Mouse (Mus musculus) kidney, postnatal 0 days (tissue): ENCODE measurements around the gene Wap. TPM values are rescaled to one million over a fixed set of nuclear protein-coding genes. Genes with fewer than 3 reads are reported as not detected.

Experiments
- ATAC-seq: fragments of 200-750 bp; cut with Nextera tagmentation; replicated peaks from 2 replicates; pipeline ENCODE4 v1.8.0; 2017; ENCODE audit warnings: low read depth, moderate number of reproducible peaks, moderate TSS enrichment, moderate library complexity; ENCODE audit not compliant: low FRiP score
- DNase-seq: peaks from one replicate; pipeline ENCODE4 v3.0.0-alpha.2; 2016; ENCODE audit warnings: low spot score
- H3K27ac ChIP-seq: fragments of 300-500 bp; sonication (generic); 2 replicates; pipeline ENCODE4 v1.5.1; 2014; ENCODE audit warnings: mild to moderate bottlenecking
- H3K27me3 ChIP-seq: fragments of 300-500 bp; sonication (generic); 2 replicates; pipeline ENCODE4 v1.6.1; 2014; ENCODE audit warnings: low read length, mixed read lengths; ENCODE audit not compliant: insufficient read depth
- H3K36me3 ChIP-seq: fragments of 300-500 bp; sonication (generic); 2 replicates; pipeline ENCODE4 v1.6.1; 2014; ENCODE audit warnings: low read length, mixed read lengths; ENCODE audit not compliant: insufficient read depth
- H3K4me1 ChIP-seq: fragments of 300-500 bp; sonication (generic); replicated peaks from 2 replicates; pipeline ENCODE4 v1.6.1; 2014; ENCODE audit warnings: antibody characterized with exemption, low read length, mixed read lengths; ENCODE audit not compliant: insufficient read depth
- H3K4me2 ChIP-seq: fragments of 300-500 bp; sonication (generic); 2 replicates; pipeline ENCODE4 v1.6.1; 2014; ENCODE audit warnings: mild to moderate bottlenecking, low read length, moderate library complexity, mixed read lengths
- H3K4me3 ChIP-seq: fragments of 300-500 bp; sonication (generic); replicated peaks from 2 replicates; pipeline ENCODE4 v1.5.1; 2014; ENCODE audit warnings: low read depth, low read length
- H3K9ac ChIP-seq: fragments of 300-500 bp; sonication (generic); 2 replicates; pipeline ENCODE4 v1.6.1; 2014; ENCODE audit warnings: low read depth, low read length
- H3K9me3 ChIP-seq: fragments of 300-500 bp; sonication (generic); replicated peaks from 2 replicates; pipeline ENCODE4 v1.6.1; 2016; ENCODE audit warnings: low read length, inconsistent platforms, mixed read lengths
- CTCF ChIP-seq: IDR thresholded peaks from 2 replicates; pipeline ENCODE4 v1.5.1; 2016; ENCODE audit warnings: antibody characterized with exemption, low read depth, mild to moderate bottlenecking, moderate library complexity
- WGBS: fragments of 180-500 bp; shearing (Covaris S2); extraction: QIAGEN DNeasy Blood & Tissue Kit; methylation state at CpG from one replicate; pipeline ENCODE4 v1.1.7; 2014; 5-methylcytosine and 5-hydroxymethylcytosine counted together
- polyA plus RNA-seq: library from polyadenylated mRNA; unstranded; fragments of >200 nt; fragmentation: Nextera tagmentation; extraction: Ambion mirVana; gene quantifications from 2 replicates; pipeline ENCODE4 v1.2.1, GENCODE M21; 2015

The Wap gene
- not detected in 2 replicates for polyA plus RNA-seq

DNA sequence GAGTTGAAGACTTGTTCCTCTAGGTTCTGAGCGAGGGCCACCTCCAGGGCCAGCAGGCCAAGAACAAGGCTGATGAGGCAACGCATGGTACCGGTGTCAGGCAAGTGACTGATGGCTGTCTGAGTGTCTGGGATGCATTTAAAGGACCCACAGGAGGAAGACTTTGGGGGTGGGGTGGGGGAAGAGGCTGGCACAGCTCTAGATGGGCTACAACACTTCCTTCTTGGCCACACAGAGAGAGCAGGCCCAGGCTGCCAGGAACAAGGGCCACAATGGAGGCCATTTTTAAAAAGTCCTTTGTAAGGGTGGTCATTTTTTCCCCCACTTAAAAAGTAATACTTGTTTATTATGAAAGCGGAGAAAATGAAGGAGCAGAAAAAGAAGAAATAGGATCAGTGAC lies at the start of gene Wap:
Gene Wap, minus strand, starts transcription at position 101 of the 400 bp plus-strand sequence.
- no peak within 1 kb of the TSS for H3K9ac ChIP-seq
- ATAC-seq (no peak), DNase-seq (no peak)
- H3K4me3 ChIP-seq, result no peak within 1 kb of the TSS
- no peak for TF ChIP-seq CTCF
- no peaks in the 10 kb centered on the region for H3K36me3 ChIP-seq
- no peaks in the 10 kb centered on the region for H3K27me3 ChIP-seq
- H3K4me1 ChIP-seq, result no peaks in the 10 kb centered on the region
- WGBS, result 90% methylated on average over 4 of the region's 4 CpGs
- no peak within 1 kb of the TSS for H3K4me2 ChIP-seq
- H3K9me3 ChIP-seq, result no peaks in the 10 kb centered on the region
- no peak within 1 kb of the TSS for H3K27ac ChIP-seq

DNA sequence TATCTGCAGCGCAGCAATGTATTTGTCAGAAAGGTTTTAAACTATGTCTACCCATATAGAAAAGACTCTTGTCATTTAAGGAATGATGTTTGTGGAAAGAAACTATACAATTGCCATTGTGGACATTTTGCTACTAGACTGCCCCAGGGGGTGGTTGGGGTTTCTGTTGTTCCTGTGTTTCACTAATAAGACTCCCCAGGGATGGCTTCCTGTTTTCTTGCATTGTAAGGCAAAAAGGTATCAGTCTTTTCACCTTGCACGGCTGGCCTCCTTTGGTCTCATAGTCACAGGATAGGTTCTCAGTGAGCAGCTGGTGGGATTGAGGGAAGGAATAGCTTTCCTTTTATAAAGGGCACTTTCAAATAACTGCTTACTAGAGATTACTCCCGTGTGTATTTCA lies 46.3 kb upstream of the Wap start:
- no peaks in the 10 kb centered on the region for H3K27me3 ChIP-seq
- DNase-seq, result no peak
- no peaks in the 10 kb centered on the region for H3K36me3 ChIP-seq
- WGBS, result 71% methylated on average over 3 of the region's 3 CpGs
- no peaks in the 10 kb centered on the region for H3K4me1 ChIP-seq
- no peaks in the 10 kb centered on the region; the same call in none of the 2 replicates for H3K9me3 ChIP-seq
- no peak overlapping the region for H3K4me3 ChIP-seq
- TF ChIP-seq CTCF, result no peak
- no peak overlapping the region for H3K27ac ChIP-seq
- no peak overlapping the region for H3K4me2 ChIP-seq
- no peak overlapping the region for H3K9ac ChIP-seq
- no peak for ATAC-seq

DNA sequence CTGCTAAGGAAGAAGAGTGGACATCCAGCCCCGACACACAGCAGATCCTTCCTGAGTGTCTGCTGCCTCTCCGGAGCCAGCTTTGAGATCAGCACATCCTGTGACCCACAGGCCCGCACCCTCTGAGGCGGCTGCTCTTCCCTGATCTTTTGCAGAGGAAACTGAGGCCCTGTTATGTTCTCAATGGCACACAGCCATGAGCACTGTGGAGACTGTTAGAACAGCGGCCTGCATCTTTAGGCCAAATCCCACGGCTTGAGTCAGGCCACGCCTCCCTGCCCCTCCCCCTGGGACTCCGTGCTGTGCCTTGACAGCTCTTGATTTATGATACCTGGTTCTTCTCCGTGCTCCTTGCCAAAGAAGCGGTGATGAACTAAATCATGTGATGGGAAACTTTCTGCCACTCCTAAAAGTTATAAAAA lies 42.0 kb upstream of the Wap start:
- H3K4me1 ChIP-seq, result no peaks in the 10 kb centered on the region
- no peak for TF ChIP-seq CTCF
- 14% methylated on average over 10 of the region's 10 CpGs for WGBS
- H3K36me3 ChIP-seq, result no peaks in the 10 kb centered on the region
- H3K27me3 ChIP-seq, result no peaks in the 10 kb centered on the region
- ATAC-seq, result peak; percentile 63
- H3K27ac ChIP-seq, result peak overlapping the region; percentile 65
- H3K4me3 ChIP-seq, result no peak overlapping the region
- DNase-seq, result peak; percentile 90
- peak overlapping the region; percentile 17; the same call in 1 of the 2 replicates for H3K4me2 ChIP-seq
- H3K9ac ChIP-seq, result no peak overlapping the region
- H3K9me3 ChIP-seq, result no peaks in the 10 kb centered on the region; the same call in none of the 2 replicates

DNA sequence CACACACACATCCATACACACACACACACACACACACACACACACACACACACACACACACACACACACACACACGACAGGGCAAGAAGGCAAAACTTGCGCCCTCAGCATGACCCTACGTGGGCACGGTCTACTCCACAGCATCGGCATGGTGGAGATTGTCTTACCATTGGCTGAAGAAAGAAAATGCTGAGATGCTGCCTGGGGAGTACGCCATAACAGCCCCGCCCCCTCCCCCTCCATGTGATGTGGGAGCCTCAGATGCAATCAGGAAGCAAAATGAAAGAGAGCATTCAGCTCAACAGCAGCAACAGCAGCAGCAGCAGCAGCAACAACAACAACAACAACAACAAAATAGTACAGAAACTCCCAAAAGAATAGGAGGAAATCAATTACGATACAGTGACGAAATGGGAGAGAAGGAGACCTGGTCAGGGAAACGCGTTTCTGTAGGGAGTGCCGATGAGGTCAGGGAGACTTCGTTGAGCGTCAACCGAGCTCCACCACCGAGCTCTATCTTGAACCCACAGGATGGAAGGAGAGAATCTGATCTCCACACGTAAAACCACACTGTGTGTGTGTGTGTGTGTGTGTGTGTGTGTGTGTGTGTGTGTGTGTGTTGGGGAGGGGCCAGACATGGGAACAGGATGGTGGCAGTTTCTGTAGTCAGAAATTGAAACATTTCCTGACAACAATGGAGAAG lies 41.4 kb upstream of the Wap start:
- Histone ChIP-seq H3K27ac (peak overlapping the region; percentile 65), H3K4me2 (peak overlapping the region; percentile 17; the same call in 1 of the 2 replicates), H3K4me1 (no peaks in the 10 kb centered on the region), H3K4me3 (no peak overlapping the region), H3K9me3 (no peaks in the 10 kb centered on the region; the same call in none of the 2 replicates), H3K9ac (no peak overlapping the region), H3K36me3 (no peaks in the 10 kb centered on the region), H3K27me3 (no peaks in the 10 kb centered on the region)
- peak; percentile 46 for DNase-seq
- no peak; the same call in 1 of the 2 replicates for ATAC-seq
- no peak for TF ChIP-seq CTCF
- WGBS, result 43% methylated on average over 17 of the region's 17 CpGs

DNA sequence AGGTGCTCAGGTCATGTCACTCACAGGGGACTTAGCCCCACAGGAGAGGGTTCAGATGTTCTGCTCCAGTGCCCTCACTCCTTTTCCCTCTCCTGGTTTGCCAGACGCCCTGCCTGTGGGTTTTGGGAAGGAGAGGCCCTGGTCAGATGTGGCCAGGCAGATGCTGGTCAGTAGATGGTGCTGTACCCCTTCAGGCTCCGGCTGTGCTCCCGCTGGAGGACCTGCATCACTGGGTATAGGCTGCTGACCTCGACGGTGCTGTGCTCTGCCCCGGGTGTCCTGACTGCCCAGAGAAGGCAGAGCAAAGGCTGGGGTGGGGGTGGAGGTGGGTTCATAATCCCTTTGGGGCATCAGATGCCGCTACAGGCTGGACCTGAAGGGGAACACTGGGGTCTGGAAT lies 39.1 kb upstream of the Wap start:
- peak; percentile 73 for TF ChIP-seq CTCF
- Histone ChIP-seq H3K9me3 (no peaks in the 10 kb centered on the region; the same call in 1 of the 2 replicates), H3K27me3 (no peaks in the 10 kb centered on the region), H3K4me2 (no peak overlapping the region), H3K9ac (no peak overlapping the region), H3K4me1 (no peaks in the 10 kb centered on the region), H3K36me3 (no peaks in the 10 kb centered on the region), H3K27ac (no peak overlapping the region), H3K4me3 (no peak overlapping the region)
- 19% methylated on average over 7 of the region's 7 CpGs for WGBS
- ATAC-seq (peak; percentile 67), DNase-seq (peak; percentile 67)

DNA sequence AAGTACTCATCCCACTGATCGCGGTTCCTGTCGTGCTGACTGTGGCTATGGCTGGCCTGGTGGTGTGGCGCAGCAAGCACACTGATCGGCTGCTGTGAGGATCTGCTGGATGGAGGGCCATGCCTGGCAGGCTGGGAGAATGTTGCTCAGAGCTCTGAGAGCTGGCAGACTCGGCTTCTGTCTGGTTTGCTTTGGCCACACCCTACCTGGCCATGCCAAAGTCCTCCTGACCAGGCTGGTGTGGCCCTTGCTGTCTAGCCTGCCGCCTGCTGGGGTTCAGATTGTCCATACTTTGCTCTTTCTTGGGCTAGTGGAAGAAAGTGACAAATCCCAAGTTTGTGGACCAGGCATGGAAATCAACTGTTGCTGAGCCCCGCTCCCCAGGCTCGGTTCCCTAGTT lies 38.2 kb upstream of the Wap start:
- Histone ChIP-seq H3K4me2 (no peak overlapping the region), H3K9me3 (no peaks in the 10 kb centered on the region), H3K4me3 (no peak overlapping the region), H3K27ac (no peak overlapping the region), H3K4me1 (no peaks in the 10 kb centered on the region), H3K27me3 (no peaks in the 10 kb centered on the region), H3K36me3 (no peaks in the 10 kb centered on the region), H3K9ac (no peak overlapping the region)
- TF ChIP-seq CTCF, result no peak
- WGBS, result 90% methylated on average over 9 of the region's 9 CpGs
- DNase-seq (no peak), ATAC-seq (no peak)
